Mouse (Mus musculus) heart, adult 2 months (tissue): ENCODE measurements around the gene Dnajc5. TPM values are rescaled to one million over a fixed set of nuclear protein-coding genes. Genes with fewer than 3 reads are reported as not detected.

Experiments used
- DNase-seq, 2 experiments: peaks; one replicate each; pipeline ENCODE4 v3.0.0; 2021
- H3K27ac ChIP-seq: fragments of 200-600 bp; 2 replicates; pipeline ENCODE4 v1.8.1; 2022
- H3K27me3 ChIP-seq: fragments of 200-500 bp; 2 replicates; pipeline ENCODE4 v1.6.1; 2012; ENCODE audit warnings: mild to moderate bottlenecking, low read length, inconsistent platforms, mixed read lengths; ENCODE audit not compliant: control insufficient read depth, insufficient read depth
- H3K36me3 ChIP-seq: fragments of 200-500 bp; 2 replicates; pipeline ENCODE4 v1.6.1; 2012; ENCODE audit warnings: low read length, inconsistent platforms; ENCODE audit not compliant: control insufficient read depth, insufficient read depth
- H3K4me1 ChIP-seq: fragments of 200-500 bp; 2 replicates; pipeline ENCODE4 v1.6.1; 2011; ENCODE audit warnings: low read length; ENCODE audit not compliant: control insufficient read depth, insufficient read depth
- H3K4me3 ChIP-seq: fragments of 200-600 bp; 2 replicates; pipeline ENCODE4 v1.8.1; 2022
- H3K79me2 ChIP-seq: fragments of 200-500 bp; replicated peaks from 2 replicates; pipeline ENCODE4 v1.6.1; 2012; ENCODE audit warnings: mild to moderate bottlenecking, inconsistent platforms, low read length, moderate library complexity, mixed read lengths; ENCODE audit not compliant: control insufficient read depth, insufficient read depth
- H3K9ac ChIP-seq: fragments of 200-500 bp; 2 replicates; pipeline ENCODE4 v1.6.1; 2012; ENCODE audit warnings: low read depth, mild to moderate bottlenecking, control low read depth, inconsistent platforms, low read length, mixed read lengths
- CTCF ChIP-seq: fragments of 200-600 bp; IDR thresholded peaks from 2 replicates; pipeline ENCODE4 v1.8.1; 2022; ENCODE audit warnings: antibody characterized with exemption, mild to moderate bottlenecking, moderate library complexity
- EP300 ChIP-seq: fragments of 200-500 bp; IDR thresholded peaks from 2 replicates; pipeline ENCODE4 v1.6.1; 2011; ENCODE audit warnings: low read depth, low read length, control low read depth; ENCODE audit not compliant: insufficient read depth
- POLR2A ChIP-seq: fragments of 200-500 bp; IDR thresholded peaks from 2 replicates; pipeline ENCODE4 v1.6.1; 2011; ENCODE audit warnings: mild to moderate bottlenecking, low read depth, low read length, control low read depth; ENCODE audit not compliant: insufficient read depth
- WGBS: fragments of 180-500 bp; shearing (Covaris S2); methylation state at CpG from one replicate; pipeline ENCODE4 v1.1.7; 2018; 5-methylcytosine and 5-hydroxymethylcytosine counted together
- intact Hi-C: fragments of 180-260 bp; cut with DNase I; formaldehyde crosslinking; loops from one replicate; pipeline ENCODE4 v1.15.1; 2025
- polyA plus RNA-seq: library from polyadenylated mRNA; depleted of rRNA; stranded (reverse); fragments of >200 nt; gene quantifications from 2 replicates; pipeline ENCODE4 v1.2.3, GENCODE M21; 2012
- total RNA-seq, 2 experiments: library from RNA; stranded (reverse); gene quantifications; 2 replicates each; pipeline ENCODE4 v1.2.3; 2021

Gene Dnajc5
- total and polyA plus RNA-seq, 3 experiments, result 43.4 to 71.5 (median 62.3) TPM

GRCm38 (mm10) chr2:181581016-181581401 lies 60.7 kb downstream of the Dnajc5 start:
- no peaks in the 10 kb centered on the region for H3K79me2 ChIP-seq
- no peaks in the 10 kb centered on the region for H3K27me3 ChIP-seq
- H3K36me3 ChIP-seq, result no peaks in the 10 kb centered on the region
- peak overlapping the region; percentile 90 for H3K27ac ChIP-seq
- H3K4me3 ChIP-seq, result peak overlapping the region; percentile 80
- H3K4me1 ChIP-seq, result peaks cover 6% of the 10 kb centered on the region; the same call in 1 of the 2 replicates
- intact Hi-C loops, result loop anchor here (1.0 to 10.0 kb wide), 2 partner anchors 59 to 396 kb away; partner anchors contain the start of gene Ppdpf
- TF ChIP-seq POLR2A, result peak; percentile 62
- peak; percentile 88 for TF ChIP-seq CTCF
- TF ChIP-seq EP300, result peak; percentile 98
- DNase-seq, result peak; percentile 83 to 89
- whole genome bisulfite sequencing, result under 1% methylated on average over 11 of the region's 11 CpGs
- peak overlapping the region; percentile 80 for H3K9ac ChIP-seq

GRCm38 (mm10) chr2:181581402-181582120 lies 61.3 kb downstream of the Dnajc5 start:
- intact Hi-C loops, result loop anchor here (1.0 to 10.0 kb wide), 2 partner anchors 59 to 397 kb away; partner anchors contain the start of gene Ppdpf
- under 1% methylated on average over 49 of the region's 49 CpGs for WGBS
- Histone ChIP-seq H3K79me2 (no peaks in the 10 kb centered on the region), H3K4me1 (peaks cover 6% of the 10 kb centered on the region; the same call in 1 of the 2 replicates), H3K4me3 (peak overlapping the region; percentile 80), H3K9ac (peak overlapping the region; percentile 80), H3K27ac (peak overlapping the region; percentile 90), H3K36me3 (no peaks in the 10 kb centered on the region), H3K27me3 (no peaks in the 10 kb centered on the region)
- DNase-seq, result peak; percentile 91
- TF ChIP-seq CTCF, result peak; percentile 27
- TF ChIP-seq POLR2A, result peak; percentile 66
- no peak for TF ChIP-seq EP300

GRCm38 (mm10) chr2:181582358-181582757 lies 62.1 kb downstream of the Dnajc5 start:
- H3K27ac ChIP-seq, result no peak overlapping the region; the same call in 1 of the 2 replicates
- H3K36me3 ChIP-seq, result no peaks in the 10 kb centered on the region
- DNase-seq, result peak in 1 of 2 experiments; percentile 6
- H3K79me2 ChIP-seq, result no peaks in the 10 kb centered on the region
- no peak overlapping the region for H3K4me3 ChIP-seq
- H3K27me3 ChIP-seq, result no peaks in the 10 kb centered on the region
- 95% methylated on average over 2 of the region's 2 CpGs for WGBS
- intact Hi-C loops, result loop anchor here (10.0 kb wide), 1 partner anchor 398 kb away; the partner anchor contains the start of gene Ppdpf
- no peak for TF ChIP-seq POLR2A
- no peak for TF ChIP-seq CTCF
- no peak for TF ChIP-seq EP300
- peaks cover 5% of the 10 kb centered on the region; the same call in 1 of the 2 replicates for H3K4me1 ChIP-seq
- no peak overlapping the region for H3K9ac ChIP-seq

- TF ChIP-seq CTCF (no peak), EP300 (no peak), POLR2A (no peak)
- Histone ChIP-seq H3K4me3 (no peak overlapping the region), H3K4me1 (peaks cover 5% of the 10 kb centered on the region; the same call in 1 of the 2 replicates), H3K79me2 (no peaks in the 10 kb centered on the region), H3K36me3 (no peaks in the 10 kb centered on the region), H3K27ac (no peak overlapping the region), H3K9ac (no peak overlapping the region), H3K27me3 (no peaks in the 10 kb centered on the region)
- intact Hi-C loops, result loop anchor here (10.0 kb wide), 1 partner anchor 398 kb away; the partner anchor contains the start of gene Ppdpf
- peak in 1 of 2 experiments; percentile 5 for DNase-seq
- 73% methylated on average over 1 of the region's 1 CpGs for WGBS
Observed at GRCm38 (mm10) chr2:181582939-181583338, 62.7 kb downstream of the Dnajc5 start.

GRCm38 (mm10) chr2:181583460-181584257 lies 63.4 kb downstream of the Dnajc5 start:
- no peaks in the 10 kb centered on the region for H3K36me3 ChIP-seq
- intact Hi-C loops, result loop anchor here (10.0 kb wide), 1 partner anchor 399 kb away; the partner anchor contains the start of gene Ppdpf
- WGBS, result 91% methylated on average over 3 of the region's 3 CpGs

More at GRCm38 (mm10) chr2:181583460-181584257, 63.4 kb downstream of the Dnajc5 start:
- Histone ChIP-seq H3K9ac (no peak overlapping the region), H3K4me3 (no peak overlapping the region), H3K4me1 (peaks cover 2% of the 10 kb centered on the region; the same call in 1 of the 2 replicates), H3K27me3 (no peaks in the 10 kb centered on the region), H3K79me2 (no peaks in the 10 kb centered on the region), H3K27ac (no peak overlapping the region)
- no peak for DNase-seq
- TF ChIP-seq EP300 (no peak), POLR2A (no peak), CTCF (no peak)
